ENCODE assay signal across 12 mouse cellular contexts in genomic region chr7:115988109-115988779, GRCm38 (mm10). TPM values are rescaled to one million over a fixed set of nuclear protein-coding genes. Genes with fewer than 3 reads are reported as not detected.
"Had no signal": no experiment of that assay in that cellular context is flagged by ENCODE, and none has a peak within 500 bp of the region (broad histone marks: within the 10 kb centered on the region; RNA-seq: fewer than 3 reads in every experiment).

No protein-coding gene starts in this region.

- H3K27ac ChIP-seq: hindbrain, embryonic 15.5 days; kidney, postnatal 0 days; limb, embryonic 15.5 days; neural tube, embryonic 12.5 days had no signal

- H3K9me3 ChIP-seq: hindbrain, embryonic 15.5 days; limb, embryonic 15.5 days; neural tube, embryonic 12.5 days had no signal

- H3K4me2 ChIP-seq: hindbrain, embryonic 15.5 days; limb, embryonic 15.5 days; lung, embryonic 14.5 days; neural tube, embryonic 12.5 days had no signal

- DNase-seq: kidney, adult 8-10 months; kidney, postnatal 4 days; lung, embryonic 14.5 days; midbrain, embryonic 14.5 days; right cerebral cortex, postnatal 4 days; thymus, postnatal 36 days had no signal

- H3K9ac ChIP-seq: hindbrain, embryonic 15.5 days; limb, embryonic 15.5 days; lung, embryonic 14.5 days; neural tube, embryonic 12.5 days had no signal

- H3K36me3 ChIP-seq: hindbrain, embryonic 15.5 days; limb, embryonic 15.5 days; neural tube, embryonic 12.5 days had no signal

- H3K4me1 ChIP-seq: hindbrain, embryonic 15.5 days; limb, embryonic 15.5 days; neural tube, embryonic 12.5 days had no signal

- H3K4me3 ChIP-seq: hindbrain, embryonic 15.5 days; limb, embryonic 15.5 days; neural tube, embryonic 12.5 days had no signal

- ATAC-seq: intestine, embryonic 16.5 days had no signal

- H3K27me3 ChIP-seq: hindbrain, embryonic 15.5 days; limb, embryonic 15.5 days; neural tube, embryonic 12.5 days had no signal

RNA-seq across cellular contexts. Expression of gene Sox6, which starts 50.4 kb away (rescaled TPM):
- total RNA-seq: monocyte, adult 5-6 weeks had no signal
